Mouse (Mus musculus): ENCODE results near the gene Syt1.

GRCm38 (mm10) chr10:108567456-108567855 is 443.3 kb downstream of the Syt1 start:
- TF ChIP-seq POLR2A (IDR thresholded peaks at IDR 0.05; ENCODE audit: low read depth, low read length) (no peak), CTCF (IDR thresholded peaks at IDR 0.05; ENCODE audit: extremely low read depth, insufficient read length, insufficient replicate concordance, low read depth, low read length) (no peak)
